Mouse (Mus musculus) spleen, adult 2 months (tissue): Measurements from ENCODE around the gene Ifna6. TPM values are rescaled to one million over a fixed set of nuclear protein-coding genes. Genes with fewer than 3 reads are reported as not detected.

Experiments
- DNase-seq, 2 experiments: peaks; one replicate each; pipeline versions ENCODE4 v3.0.0 to v3.0.0-alpha.2; 2012 to 2021; ENCODE audit warnings: low spot score in 2 of 2, low read depth in 1 of 2
- H3K27ac ChIP-seq: fragments of 200-500 bp; 2 replicates; pipeline ENCODE4 v1.5.1; 2012; ENCODE audit warnings: low read length, inconsistent platforms; ENCODE audit not compliant: insufficient read depth
- H3K27me3 ChIP-seq: fragments of 200-500 bp; 2 replicates; pipeline ENCODE4 v1.6.1; 2012; ENCODE audit warnings: mild to moderate bottlenecking, moderate library complexity, low read length, inconsistent platforms; ENCODE audit not compliant: control insufficient read depth, insufficient read depth
- H3K36me3 ChIP-seq: fragments of 200-500 bp; 2 replicates; pipeline ENCODE4 v1.6.1; 2012; ENCODE audit warnings: mild to moderate bottlenecking, low read length, inconsistent platforms; ENCODE audit not compliant: control insufficient read depth, insufficient read depth
- H3K4me1 ChIP-seq: fragments of 200-500 bp; 2 replicates; pipeline ENCODE4 v1.6.1; 2011; ENCODE audit warnings: inconsistent platforms; ENCODE audit not compliant: control insufficient read depth, insufficient read depth, insufficient read length
- H3K4me3 ChIP-seq: fragments of 200-500 bp; 2 replicates; pipeline ENCODE4 v1.5.1; 2011; ENCODE audit warnings: mild to moderate bottlenecking, inconsistent platforms; ENCODE audit not compliant: insufficient read depth, insufficient read length; ENCODE audit errors: extremely low read depth
- CTCF ChIP-seq: fragments of 200-500 bp; IDR thresholded peaks from 2 replicates; pipeline ENCODE4 v1.5.1; 2011; ENCODE audit warnings: mild to moderate bottlenecking, inconsistent platforms; ENCODE audit not compliant: insufficient read depth, insufficient read length, insufficient replicate concordance; ENCODE audit errors: extremely low read depth
- POLR2A ChIP-seq: fragments of 200-500 bp; IDR thresholded peaks from 2 replicates; pipeline ENCODE4 v1.6.1; 2011; ENCODE audit warnings: low read depth, low read length, inconsistent platforms
- WGBS: fragments of 180-500 bp; shearing (Covaris S2); methylation state at CpG from one replicate; pipeline ENCODE4 v1.1.7; 2018; 5-methylcytosine and 5-hydroxymethylcytosine counted together
- polyA plus RNA-seq: library from polyadenylated mRNA; depleted of rRNA; stranded (reverse); fragments of >200 nt; gene quantifications from 2 replicates; pipeline ENCODE4 v1.2.3, GENCODE M21; 2012

The Ifna6 gene
- polyA plus RNA-seq, 1 experiment: not detected

- DNase-seq: no peak
- no peaks in the 10 kb centered on the region for H3K27me3 ChIP-seq
- no peak for TF ChIP-seq CTCF
- TF ChIP-seq POLR2A: no peak
- WGBS: 85% methylated on average over 4 of the region's 4 CpGs
- no peaks in the 10 kb centered on the region for H3K4me1 ChIP-seq
- H3K36me3 ChIP-seq: no peaks in the 10 kb centered on the region
- no peak overlapping the region for H3K27ac ChIP-seq
- no peak overlapping the region for H3K4me3 ChIP-seq
Measured at GRCm38 (mm10) chr4:88851026-88851763, 24.0 kb downstream of the Ifna6 start.

DNA sequence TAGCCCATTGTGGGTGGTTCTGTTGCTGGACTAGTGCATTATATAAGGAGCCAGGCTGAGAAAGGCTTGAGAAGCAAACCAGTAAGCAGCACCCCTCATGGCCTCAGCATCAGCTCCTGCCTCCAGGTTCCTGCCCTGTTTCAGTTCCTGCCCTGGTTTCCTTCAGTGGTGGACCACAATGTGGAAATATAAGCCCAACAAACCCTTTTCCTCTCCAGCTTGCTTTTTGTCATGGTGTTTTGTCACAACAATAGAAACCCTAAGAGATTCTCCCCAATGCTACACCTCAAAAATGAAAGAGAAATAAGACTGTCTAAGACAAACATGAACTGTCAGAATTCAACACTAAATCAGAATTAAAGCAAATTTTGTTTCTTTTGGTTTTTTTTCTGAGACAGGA lies 32.0 kb downstream of the Ifna6 start:
- Histone ChIP-seq H3K4me3 (no peak overlapping the region), H3K36me3 (no peaks in the 10 kb centered on the region), H3K27me3 (no peaks in the 10 kb centered on the region), H3K27ac (no peak overlapping the region), H3K4me1 (no peaks in the 10 kb centered on the region)
- no peak for TF ChIP-seq CTCF
- no peak for DNase-seq

- Histone ChIP-seq H3K36me3 (no peaks in the 10 kb centered on the region), H3K4me3 (no peak overlapping the region), H3K27me3 (no peaks in the 10 kb centered on the region), H3K4me1 (peaks cover 9% of the 10 kb centered on the region; the same call in 1 of the 2 replicates), H3K27ac (no peak overlapping the region)
- TF ChIP-seq CTCF: no peak
- no peak for TF ChIP-seq POLR2A
- WGBS: 42% methylated on average over 7 of the region's 7 CpGs
- no peak for DNase-seq
Measured at GRCm38 (mm10) chr4:88863309-88863708, 36.1 kb downstream of the Ifna6 start.

- Histone ChIP-seq H3K4me3 (peak overlapping the region; percentile 56), H3K27ac (peak overlapping the region; percentile 74), H3K4me1 (peaks cover 9% of the 10 kb centered on the region; the same call in 1 of the 2 replicates), H3K36me3 (no peaks in the 10 kb centered on the region), H3K27me3 (no peaks in the 10 kb centered on the region)
- WGBS: 7% methylated on average over 9 of the region's 9 CpGs
- TF ChIP-seq POLR2A (no peak), CTCF (no peak)
- DNase-seq: peak; percentile 68 to 82
Measured at GRCm38 (mm10) chr4:88864599-88864998, 37.4 kb downstream of the Ifna6 start.

DNA sequence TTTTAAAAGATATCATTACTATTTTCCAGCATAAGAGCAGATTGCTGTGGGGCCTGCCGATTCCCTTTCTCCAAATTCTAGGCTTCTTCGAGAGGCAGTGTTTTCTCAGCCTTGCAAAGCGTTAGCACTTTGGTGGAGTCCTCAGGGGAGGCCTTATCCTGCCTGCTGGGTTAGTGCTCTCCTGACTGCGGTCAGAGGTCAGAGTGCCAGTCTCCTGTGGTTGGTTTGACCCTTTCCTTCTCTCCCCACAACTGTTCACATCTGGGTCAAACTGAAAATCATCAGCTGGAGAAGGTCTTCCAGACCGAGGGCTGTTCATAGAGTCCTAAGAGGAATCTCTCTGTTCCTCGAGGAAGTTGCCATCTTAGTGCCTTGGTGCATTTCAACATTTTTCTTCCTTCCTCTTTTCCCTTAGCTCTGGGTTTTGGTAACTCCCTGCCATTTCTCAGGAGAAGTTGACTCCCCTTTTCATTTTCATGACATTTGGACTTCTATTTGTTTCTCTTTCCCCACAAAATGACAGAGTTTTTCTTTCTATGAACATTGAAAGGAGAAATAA lies 37.9 kb downstream of the Ifna6 start:
- 11% methylated on average over 6 of the region's 6 CpGs for WGBS
- no peaks in the 10 kb centered on the region for H3K27me3 ChIP-seq
- H3K36me3 ChIP-seq: no peaks in the 10 kb centered on the region
- no peak overlapping the region for H3K4me3 ChIP-seq
- TF ChIP-seq POLR2A (no peak), CTCF (no peak)
- H3K27ac ChIP-seq: peak overlapping the region; percentile 79
- H3K4me1 ChIP-seq: peaks cover 9% of the 10 kb centered on the region; the same call in 1 of the 2 replicates
- DNase-seq: no peak

DNA sequence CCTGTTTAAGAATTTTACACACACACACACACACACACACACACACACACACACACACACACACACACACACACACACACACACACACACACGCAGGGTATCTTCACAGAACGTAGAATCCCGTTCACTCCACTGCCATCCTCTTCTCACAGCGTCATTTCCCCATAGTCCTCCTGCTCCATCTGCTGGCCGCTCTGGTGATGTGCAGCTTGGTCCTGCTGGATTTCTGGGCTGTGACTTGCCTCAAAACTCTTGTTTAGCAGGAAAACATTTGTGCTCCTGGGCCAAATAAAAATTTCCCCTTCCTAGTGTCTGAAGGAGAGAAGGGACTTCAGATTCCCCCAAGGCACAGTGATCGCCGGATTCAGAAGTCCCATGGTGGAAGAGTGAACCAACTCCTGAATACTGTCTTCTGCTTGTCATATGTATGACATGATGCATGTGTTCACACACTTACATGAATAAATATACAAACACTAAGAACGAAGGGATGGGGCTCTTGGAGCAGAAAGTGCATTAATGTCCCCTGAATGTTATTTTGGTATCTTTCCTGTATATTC lies 40.2 kb downstream of the Ifna6 start:
- no peak overlapping the region for H3K27ac ChIP-seq
- peak; percentile 99 for TF ChIP-seq CTCF
- TF ChIP-seq POLR2A: no peak
- no peaks in the 10 kb centered on the region for H3K36me3 ChIP-seq
- 0 out of 2 replicates have a peak overlapping the region, but pooled peaks have one; percentile 62 for H3K4me3 ChIP-seq
- WGBS: under 1% methylated on average over 8 of the region's 8 CpGs
- peak; percentile 64 to 78 for DNase-seq
- H3K4me1 ChIP-seq: peaks cover 9% of the 10 kb centered on the region; the same call in 1 of the 2 replicates
- no peaks in the 10 kb centered on the region for H3K27me3 ChIP-seq
